Mouse (Mus musculus): Measurements from ENCODE around the gene Arhgdib. TPM values are rescaled to one million over a fixed set of nuclear protein-coding genes. Genes with fewer than 3 reads are reported as not detected.

Gene Arhgdib
- total RNA-seq, 1 experiment, result 20.9 TPM

DNA sequence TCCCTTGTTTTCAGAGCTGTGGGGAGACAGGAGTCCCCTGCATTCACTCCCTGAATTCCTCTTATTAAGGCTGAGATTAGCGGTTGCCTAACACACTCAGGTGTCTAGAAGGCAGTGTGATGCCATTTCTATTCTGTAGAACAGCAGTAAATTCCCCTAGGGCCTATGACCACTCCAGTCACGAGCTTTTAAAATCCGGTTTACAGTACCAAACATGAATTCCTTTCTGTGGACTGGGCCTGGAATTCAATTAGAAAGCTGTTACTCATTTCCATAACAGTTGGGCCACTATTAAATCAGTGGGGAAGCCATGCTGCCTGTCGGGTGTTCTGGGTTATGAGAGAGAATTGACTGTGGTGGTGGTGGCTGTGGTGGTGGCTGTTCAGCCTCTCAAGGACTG, 6.0 kb upstream of the Arhgdib start:
- no peak overlapping the region for H3K27ac ChIP-seq (ENCODE audit: insufficient read depth, low read depth, low read length, poor library complexity, severe bottlenecking)
- no peak overlapping the region for H3K4me3 ChIP-seq (ENCODE audit: insufficient read depth in 1 of 2, low read depth in 1 of 2, low read length in 2 of 2, poor library complexity in 1 of 2, severe bottlenecking in 1 of 2)
- H3K9me3 ChIP-seq (ENCODE audit: control insufficient read depth, insufficient read depth, low read depth, low read length), result no peaks in the 10 kb centered on the region
- no peak for DNase-seq (ENCODE audit: low read depth, low spot score)
- in situ Hi-C loops (cut with MboI; ENCODE audit: low sequenced_read_pairs in 2 of 2, unreplicated experiment in 2 of 2), result no loop called here
- H3K4me1 ChIP-seq (ENCODE audit: control insufficient read depth in 2 of 2, insufficient read depth in 2 of 2, low read length in 2 of 2, poor library complexity in 1 of 2), result no peaks in the 10 kb centered on the region
- H3K36me3 ChIP-seq (ENCODE audit: control insufficient read depth, insufficient read depth, low read length, poor library complexity, severe bottlenecking), result no peaks in the 10 kb centered on the region
- H3K9ac ChIP-seq (ENCODE audit: insufficient read depth, low read depth, low read length, poor library complexity, severe bottlenecking), result no peak overlapping the region
- TF ChIP-seq CHD2 (IDR thresholded peaks at IDR 0.05; ENCODE audit: low read depth, low read length), result no peak
- TF ChIP-seq HCFC1 (IDR thresholded peaks at IDR 0.05; ENCODE audit: borderline replicate concordance, insufficient read depth, low read length), result no peak
- TF ChIP-seq ZC3H11A (IDR thresholded peaks at IDR 0.05; ENCODE audit: borderline replicate concordance, low read depth, low read length), result no peak
- no peak for TF ChIP-seq MAFK (IDR thresholded peaks at IDR 0.05; ENCODE audit: insufficient read depth, low read depth, low read length)
- TF ChIP-seq ZNF384 (IDR thresholded peaks at IDR 0.05; ENCODE audit: low read depth, low read length), result no peak

GRCm38 (mm10) chr6:136946943-136947342, 5.2 kb upstream of the Arhgdib start:
- Histone ChIP-seq H3K9me3 (ENCODE audit: control insufficient read depth, insufficient read depth, low read depth, low read length) (no peaks in the 10 kb centered on the region), H3K36me3 (ENCODE audit: control insufficient read depth, insufficient read depth, low read length, poor library complexity, severe bottlenecking) (no peaks in the 10 kb centered on the region), H3K27ac (ENCODE audit: insufficient read depth, low read depth, low read length, poor library complexity, severe bottlenecking) (no peak overlapping the region), H3K4me1 (ENCODE audit: control insufficient read depth in 2 of 2, insufficient read depth in 2 of 2, low read length in 2 of 2, poor library complexity in 1 of 2) (0 out of 4 replicates have a peak, but pooled peaks cover 0 to 2% of the 10 kb centered on the region in 2 experiments), H3K4me3 (ENCODE audit: insufficient read depth in 1 of 2, low read depth in 1 of 2, low read length in 2 of 2, poor library complexity in 1 of 2, severe bottlenecking in 1 of 2) (no peak overlapping the region), H3K9ac (ENCODE audit: insufficient read depth, low read depth, low read length, poor library complexity, severe bottlenecking) (no peak overlapping the region)
- in situ Hi-C loops (cut with MboI; ENCODE audit: low sequenced_read_pairs in 2 of 2, unreplicated experiment in 2 of 2), result no loop called here
- TF ChIP-seq ZNF384 (IDR thresholded peaks at IDR 0.05; ENCODE audit: low read depth, low read length), result no peak
- no peak for TF ChIP-seq CHD2 (IDR thresholded peaks at IDR 0.05; ENCODE audit: low read depth, low read length)
- no peak for TF ChIP-seq MAFK (IDR thresholded peaks at IDR 0.05; ENCODE audit: insufficient read depth, low read depth, low read length)
- TF ChIP-seq ZC3H11A (IDR thresholded peaks at IDR 0.05; ENCODE audit: borderline replicate concordance, low read depth, low read length), result no peak
- TF ChIP-seq HCFC1 (IDR thresholded peaks at IDR 0.05; ENCODE audit: borderline replicate concordance, insufficient read depth, low read length), result no peak
- DNase-seq (ENCODE audit: low read depth, low spot score), result no peak

GRCm38 (mm10) chr6:136946241-136946640, 4.5 kb upstream of the Arhgdib start:
- TF ChIP-seq HCFC1 (IDR thresholded peaks at IDR 0.05; ENCODE audit: borderline replicate concordance, insufficient read depth, low read length) (no peak), ZNF384 (IDR thresholded peaks at IDR 0.05; ENCODE audit: low read depth, low read length) (no peak), CHD2 (IDR thresholded peaks at IDR 0.05; ENCODE audit: low read depth, low read length) (no peak), MAFK (IDR thresholded peaks at IDR 0.05; ENCODE audit: insufficient read depth, low read depth, low read length) (no peak), ZC3H11A (IDR thresholded peaks at IDR 0.05; ENCODE audit: borderline replicate concordance, low read depth, low read length) (no peak)
- no peak overlapping the region for H3K4me3 ChIP-seq (ENCODE audit: insufficient read depth in 1 of 2, low read depth in 1 of 2, low read length in 2 of 2, poor library complexity in 1 of 2, severe bottlenecking in 1 of 2)
- peaks cover 0 to 5% of the 10 kb centered on the region in 2 experiments; a peak in 2 of 4 replicates for H3K4me1 ChIP-seq (ENCODE audit: control insufficient read depth in 2 of 2, insufficient read depth in 2 of 2, low read length in 2 of 2, poor library complexity in 1 of 2)
- no peaks in the 10 kb centered on the region for H3K9me3 ChIP-seq (ENCODE audit: control insufficient read depth, insufficient read depth, low read depth, low read length)
- in situ Hi-C loops (cut with MboI; ENCODE audit: low sequenced_read_pairs in 2 of 2, unreplicated experiment in 2 of 2), result no loop called here
- no peak overlapping the region for H3K27ac ChIP-seq (ENCODE audit: insufficient read depth, low read depth, low read length, poor library complexity, severe bottlenecking)
- no peak overlapping the region for H3K9ac ChIP-seq (ENCODE audit: insufficient read depth, low read depth, low read length, poor library complexity, severe bottlenecking)
- DNase-seq (ENCODE audit: low read depth, low spot score), result no peak
- H3K36me3 ChIP-seq (ENCODE audit: control insufficient read depth, insufficient read depth, low read length, poor library complexity, severe bottlenecking), result no peaks in the 10 kb centered on the region

GRCm38 (mm10) chr6:136944511-136944910, 2.8 kb upstream of the Arhgdib start:
- Histone ChIP-seq H3K9ac (ENCODE audit: insufficient read depth, low read depth, low read length, poor library complexity, severe bottlenecking) (no peak overlapping the region), H3K4me1 (ENCODE audit: control insufficient read depth in 2 of 2, insufficient read depth in 2 of 2, low read length in 2 of 2, poor library complexity in 1 of 2) (peaks cover 0 to 13% of the 10 kb centered on the region in 2 experiments; a peak in 2 of 4 replicates), H3K9me3 (ENCODE audit: control insufficient read depth, insufficient read depth, low read depth, low read length) (no peaks in the 10 kb centered on the region), H3K4me3 (ENCODE audit: insufficient read depth in 1 of 2, low read depth in 1 of 2, low read length in 2 of 2, poor library complexity in 1 of 2, severe bottlenecking in 1 of 2) (no peak overlapping the region), H3K36me3 (ENCODE audit: control insufficient read depth, insufficient read depth, low read length, poor library complexity, severe bottlenecking) (no peaks in the 10 kb centered on the region), H3K27ac (ENCODE audit: insufficient read depth, low read depth, low read length, poor library complexity, severe bottlenecking) (no peak overlapping the region)
- no peak for DNase-seq (ENCODE audit: low read depth, low spot score)
- in situ Hi-C loops (cut with MboI; ENCODE audit: low sequenced_read_pairs in 2 of 2, unreplicated experiment in 2 of 2), result no loop called here
- TF ChIP-seq ZC3H11A (IDR thresholded peaks at IDR 0.05; ENCODE audit: borderline replicate concordance, low read depth, low read length) (no peak), MAFK (IDR thresholded peaks at IDR 0.05; ENCODE audit: insufficient read depth, low read depth, low read length) (no peak), HCFC1 (IDR thresholded peaks at IDR 0.05; ENCODE audit: borderline replicate concordance, insufficient read depth, low read length) (no peak), CHD2 (IDR thresholded peaks at IDR 0.05; ENCODE audit: low read depth, low read length) (no peak), ZNF384 (IDR thresholded peaks at IDR 0.05; ENCODE audit: low read depth, low read length) (no peak)

DNA sequence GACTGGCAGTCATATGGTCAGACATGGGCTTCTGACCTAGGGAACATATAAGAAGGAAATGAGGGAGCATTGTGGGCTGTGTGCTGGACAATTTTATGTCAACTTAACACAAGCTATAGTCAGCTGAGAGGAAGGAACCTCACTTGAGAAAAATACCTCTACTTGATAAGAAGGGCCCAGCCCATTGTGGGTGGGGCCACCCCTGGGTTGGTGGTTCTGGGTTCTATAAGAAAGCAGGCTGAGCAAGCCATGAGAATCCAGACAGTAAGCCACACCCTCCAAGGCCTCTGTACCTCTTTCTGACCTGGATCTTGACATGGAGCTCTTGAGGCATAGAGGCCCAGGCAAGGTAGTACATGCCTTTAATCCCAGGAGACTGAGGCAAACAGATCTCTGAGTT, 1.7 kb upstream of the Arhgdib start:
- H3K9ac ChIP-seq (ENCODE audit: insufficient read depth, low read depth, low read length, poor library complexity, severe bottlenecking), result no peak overlapping the region
- DNase-seq (ENCODE audit: low read depth, low spot score), result no peak
- no peak overlapping the region for H3K4me3 ChIP-seq (ENCODE audit: insufficient read depth in 1 of 2, low read depth in 1 of 2, low read length in 2 of 2, poor library complexity in 1 of 2, severe bottlenecking in 1 of 2)
- H3K9me3 ChIP-seq (ENCODE audit: control insufficient read depth, insufficient read depth, low read depth, low read length), result no peaks in the 10 kb centered on the region
- in situ Hi-C loops (cut with MboI; ENCODE audit: low sequenced_read_pairs in 2 of 2, unreplicated experiment in 2 of 2), result no loop called here
- peaks cover 0 to 16% of the 10 kb centered on the region in 2 experiments; a peak in 2 of 4 replicates for H3K4me1 ChIP-seq (ENCODE audit: control insufficient read depth in 2 of 2, insufficient read depth in 2 of 2, low read length in 2 of 2, poor library complexity in 1 of 2)
- no peaks in the 10 kb centered on the region for H3K36me3 ChIP-seq (ENCODE audit: control insufficient read depth, insufficient read depth, low read length, poor library complexity, severe bottlenecking)
- no peak overlapping the region for H3K27ac ChIP-seq (ENCODE audit: insufficient read depth, low read depth, low read length, poor library complexity, severe bottlenecking)
- TF ChIP-seq MAFK (IDR thresholded peaks at IDR 0.05; ENCODE audit: insufficient read depth, low read depth, low read length), result no peak
- no peak for TF ChIP-seq ZC3H11A (IDR thresholded peaks at IDR 0.05; ENCODE audit: borderline replicate concordance, low read depth, low read length)
- no peak for TF ChIP-seq HCFC1 (IDR thresholded peaks at IDR 0.05; ENCODE audit: borderline replicate concordance, insufficient read depth, low read length)
- TF ChIP-seq ZNF384 (IDR thresholded peaks at IDR 0.05; ENCODE audit: low read depth, low read length), result no peak
- no peak for TF ChIP-seq CHD2 (IDR thresholded peaks at IDR 0.05; ENCODE audit: low read depth, low read length)

Data from ES-E14 (cell line).